15 mouse cellular contexts compared by ENCODE assay signal in genomic region chr9:67187182-67187581, GRCm38 (mm10).
"Had no signal": no experiment of that assay in that cellular context is flagged by ENCODE, and none has a peak within 500 bp of the region (broad histone marks: within the 10 kb centered on the region; RNA-seq: fewer than 3 reads in every experiment).

No protein-coding gene starts in this region.

- H3K4me2 ChIP-seq: neural tube, embryonic 13.5 days; neural tube, embryonic 15.5 days; stomach, embryonic 15.5 days had no signal

- H3K4me3 ChIP-seq: neural tube, embryonic 13.5 days; neural tube, embryonic 15.5 days; stomach, embryonic 15.5 days had no signal

- H3K36me3 ChIP-seq: neural tube, embryonic 13.5 days; neural tube, embryonic 15.5 days; stomach, embryonic 15.5 days had no signal

- H3K27ac ChIP-seq: neural tube, embryonic 13.5 days; neural tube, embryonic 15.5 days; stomach, embryonic 15.5 days; stomach, postnatal 0 days had no signal

- H3K27me3 ChIP-seq: neural tube, embryonic 13.5 days; neural tube, embryonic 15.5 days; stomach, embryonic 15.5 days had no signal

- H3K9me3 ChIP-seq: neural tube, embryonic 13.5 days; neural tube, embryonic 15.5 days; stomach, embryonic 15.5 days had no signal

- DNase-seq: retina, postnatal 1 day; right cerebral cortex, postnatal 14 days; right cerebral cortex, postnatal 25 days; right cerebral cortex, postnatal 4 days; spleen, adult 18-20 months; thymus, adult 18-20 months; thymus, adult 2 months; thymus, postnatal 14 days; thymus, postnatal 25 days; thymus, postnatal 36 days; thymus, postnatal 4 days had no signal

- H3K9ac ChIP-seq: neural tube, embryonic 13.5 days; neural tube, embryonic 15.5 days; stomach, embryonic 15.5 days had no signal
